Mouse (Mus musculus): ENCODE results near the gene Wfs1. TPM values are rescaled to one million over a fixed set of nuclear protein-coding genes. Genes with fewer than 3 reads are reported as not detected.

Wfs1 gene
- polyA plus RNA-seq, 1 experiment from 2014 or later = 6.5 TPM

- ATAC-seq (no peak), DNase-seq (ENCODE audit: low spot score) (no peak)
- Histone ChIP-seq H3K27me3 (replicated peaks; ENCODE audit: insufficient read depth, low read length) (no peaks in the 10 kb centered on the region), H3K36me3 (ENCODE audit: insufficient read depth, low read length) (no peaks in the 10 kb centered on the region), H3K9me3 (ENCODE audit: low read length) (no peaks in the 10 kb centered on the region), H3K4me2 (replicated peaks; ENCODE audit: low read depth, low read length) (no peak overlapping the region), H3K27ac (ENCODE audit: low read length) (no peak overlapping the region), H3K9ac (replicated peaks; ENCODE audit: low read depth) (no peak overlapping the region), H3K4me3 (ENCODE audit: low read depth, low read length) (no peak overlapping the region), H3K4me1 (ENCODE audit: insufficient read depth, low read depth, low read length) (no peaks in the 10 kb centered on the region)
- TF ChIP-seq CTCF (IDR thresholded peaks at IDR 0.05) = no peak
- TF ChIP-seq EP300 (IDR thresholded peaks at IDR 0.05) = no peak
- WGBS = 64% methylated on average over 9 of the region's 9 CpGs
These were observed 11.2 kb downstream of the Wfs1 start for GRCm38 (mm10) chr5:36977809-36978208.

GRCm38 (mm10) chr5:36975336-36975735 is 13.7 kb downstream of the Wfs1 start:
- Histone ChIP-seq H3K4me2 (replicated peaks; ENCODE audit: low read depth, low read length) (no peak overlapping the region), H3K9me3 (ENCODE audit: low read length) (no peaks in the 10 kb centered on the region), H3K27me3 (replicated peaks; ENCODE audit: insufficient read depth, low read length) (no peaks in the 10 kb centered on the region), H3K4me1 (ENCODE audit: insufficient read depth, low read depth, low read length) (no peaks in the 10 kb centered on the region), H3K9ac (replicated peaks; ENCODE audit: low read depth) (no peak overlapping the region), H3K4me3 (ENCODE audit: low read depth, low read length) (no peak overlapping the region), H3K27ac (ENCODE audit: low read length) (no peak overlapping the region), H3K36me3 (ENCODE audit: insufficient read depth, low read length) (0 out of 2 replicates have a peak, but pooled peaks cover 4% of the 10 kb centered on the region)
- ATAC-seq (no peak), DNase-seq (ENCODE audit: low spot score) (no peak)
- WGBS = 83% methylated on average over 13 of the region's 13 CpGs
- TF ChIP-seq CTCF (IDR thresholded peaks at IDR 0.05) (no peak), EP300 (IDR thresholded peaks at IDR 0.05) (no peak)

- H3K4me1 ChIP-seq (ENCODE audit: insufficient read depth, low read depth, low read length) = no peaks in the 10 kb centered on the region
- no peaks in the 10 kb centered on the region for H3K27me3 ChIP-seq (replicated peaks; ENCODE audit: insufficient read depth, low read length)
- H3K27ac ChIP-seq (ENCODE audit: low read length) = no peak overlapping the region
- H3K9me3 ChIP-seq (ENCODE audit: low read length) = no peaks in the 10 kb centered on the region
- no peak for ATAC-seq
- H3K36me3 ChIP-seq (ENCODE audit: insufficient read depth, low read length) = peaks cover 23% of the 10 kb centered on the region
- no peak overlapping the region for H3K4me2 ChIP-seq (replicated peaks; ENCODE audit: low read depth, low read length)
- TF ChIP-seq CTCF (IDR thresholded peaks at IDR 0.05) = no peak
- TF ChIP-seq EP300 (IDR thresholded peaks at IDR 0.05) = no peak
- 81% methylated on average over 8 of the region's 8 CpGs for WGBS
- DNase-seq (ENCODE audit: low spot score) = no peak
- no peak overlapping the region for H3K4me3 ChIP-seq (ENCODE audit: low read depth, low read length)
- no peak overlapping the region for H3K9ac ChIP-seq (replicated peaks; ENCODE audit: low read depth)
These were observed 17.4 kb downstream of the Wfs1 start for GRCm38 (mm10) chr5:36971587-36971986.

GRCm38 (mm10) chr5:36960501-36960900 is 28.5 kb downstream of the Wfs1 start:
- ATAC-seq (no peak), DNase-seq (ENCODE audit: low spot score) (peak; percentile 13)
- no peak for TF ChIP-seq CTCF (IDR thresholded peaks at IDR 0.05)
- no peak for TF ChIP-seq EP300 (IDR thresholded peaks at IDR 0.05)
- Histone ChIP-seq H3K4me1 (ENCODE audit: insufficient read depth, low read depth, low read length) (no peaks in the 10 kb centered on the region), H3K27me3 (replicated peaks; ENCODE audit: insufficient read depth, low read length) (no peaks in the 10 kb centered on the region), H3K9ac (replicated peaks; ENCODE audit: low read depth) (no peak overlapping the region), H3K4me3 (ENCODE audit: low read depth, low read length) (no peak overlapping the region), H3K9me3 (ENCODE audit: low read length) (no peaks in the 10 kb centered on the region), H3K27ac (ENCODE audit: low read length) (no peak overlapping the region), H3K36me3 (ENCODE audit: insufficient read depth, low read length) (no peaks in the 10 kb centered on the region), H3K4me2 (replicated peaks; ENCODE audit: low read depth, low read length) (no peak overlapping the region)
- 27% methylated on average over 5 of the region's 5 CpGs for WGBS

GRCm38 (mm10) chr5:36958837-36959236 is 30.2 kb downstream of the Wfs1 start:
- Histone ChIP-seq H3K9me3 (ENCODE audit: low read length) (no peaks in the 10 kb centered on the region), H3K36me3 (ENCODE audit: insufficient read depth, low read length) (no peaks in the 10 kb centered on the region), H3K4me2 (replicated peaks; ENCODE audit: low read depth, low read length) (no peak overlapping the region), H3K4me3 (ENCODE audit: low read depth, low read length) (no peak overlapping the region), H3K4me1 (ENCODE audit: insufficient read depth, low read depth, low read length) (no peaks in the 10 kb centered on the region), H3K27ac (ENCODE audit: low read length) (no peak overlapping the region), H3K27me3 (replicated peaks; ENCODE audit: insufficient read depth, low read length) (no peaks in the 10 kb centered on the region), H3K9ac (replicated peaks; ENCODE audit: low read depth) (no peak overlapping the region)
- DNase-seq (ENCODE audit: low spot score) (peak; percentile 61), ATAC-seq (no peak)
- WGBS = 26% methylated on average over 5 of the region's 5 CpGs
- TF ChIP-seq EP300 (IDR thresholded peaks at IDR 0.05) = no peak
- peak; percentile 78 for TF ChIP-seq CTCF (IDR thresholded peaks at IDR 0.05)

- Histone ChIP-seq H3K4me2 (replicated peaks; ENCODE audit: low read depth, low read length) (no peak overlapping the region), H3K9me3 (ENCODE audit: low read length) (no peaks in the 10 kb centered on the region), H3K27me3 (replicated peaks; ENCODE audit: insufficient read depth, low read length) (no peaks in the 10 kb centered on the region), H3K9ac (replicated peaks; ENCODE audit: low read depth) (no peak overlapping the region), H3K4me3 (ENCODE audit: low read depth, low read length) (no peak overlapping the region), H3K27ac (ENCODE audit: low read length) (no peak overlapping the region), H3K36me3 (ENCODE audit: insufficient read depth, low read length) (no peaks in the 10 kb centered on the region), H3K4me1 (ENCODE audit: insufficient read depth, low read depth, low read length) (no peaks in the 10 kb centered on the region)
- DNase-seq (ENCODE audit: low spot score) (no peak), ATAC-seq (no peak)
- TF ChIP-seq EP300 (IDR thresholded peaks at IDR 0.05) (no peak), CTCF (IDR thresholded peaks at IDR 0.05) (peak; percentile 67)
- WGBS = 13% methylated on average over 4 of the region's 4 CpGs
These were observed 33.6 kb downstream of the Wfs1 start for GRCm38 (mm10) chr5:36955366-36955765.

- Histone ChIP-seq H3K9ac (replicated peaks; ENCODE audit: low read depth) (no peak overlapping the region), H3K36me3 (ENCODE audit: insufficient read depth, low read length) (no peaks in the 10 kb centered on the region), H3K4me2 (replicated peaks; ENCODE audit: low read depth, low read length) (no peak overlapping the region), H3K4me1 (ENCODE audit: insufficient read depth, low read depth, low read length) (no peaks in the 10 kb centered on the region), H3K27me3 (replicated peaks; ENCODE audit: insufficient read depth, low read length) (no peaks in the 10 kb centered on the region), H3K27ac (ENCODE audit: low read length) (no peak overlapping the region), H3K4me3 (ENCODE audit: low read depth, low read length) (no peak overlapping the region), H3K9me3 (ENCODE audit: low read length) (no peaks in the 10 kb centered on the region)
- no peak for ATAC-seq
- WGBS = 87% methylated on average over 15 of the region's 15 CpGs
- TF ChIP-seq EP300 (IDR thresholded peaks at IDR 0.05) = no peak
- TF ChIP-seq CTCF (IDR thresholded peaks at IDR 0.05) = no peak
- no peak for DNase-seq (ENCODE audit: low spot score)
These were observed 36.7 kb downstream of the Wfs1 start for GRCm38 (mm10) chr5:36952311-36952710.
